Mouse (Mus musculus) CH12.LX (cell line): ENCODE measurements around the gene Amigo3.

Experiments used
- RCOR1 ChIP-seq: conservative IDR thresholded peaks from 2 replicates; pipeline ENCODE4 v1.6.1; 2012; ENCODE audit warnings: low read depth, mild to moderate bottlenecking, inconsistent platforms, low read length, improper control_type of control experiment
- TBP ChIP-seq: conservative IDR thresholded peaks from 2 replicates; pipeline ENCODE4 v1.6.1; 2011; ENCODE audit warnings: low read depth, low read length, improper control_type of control experiment

DNA sequence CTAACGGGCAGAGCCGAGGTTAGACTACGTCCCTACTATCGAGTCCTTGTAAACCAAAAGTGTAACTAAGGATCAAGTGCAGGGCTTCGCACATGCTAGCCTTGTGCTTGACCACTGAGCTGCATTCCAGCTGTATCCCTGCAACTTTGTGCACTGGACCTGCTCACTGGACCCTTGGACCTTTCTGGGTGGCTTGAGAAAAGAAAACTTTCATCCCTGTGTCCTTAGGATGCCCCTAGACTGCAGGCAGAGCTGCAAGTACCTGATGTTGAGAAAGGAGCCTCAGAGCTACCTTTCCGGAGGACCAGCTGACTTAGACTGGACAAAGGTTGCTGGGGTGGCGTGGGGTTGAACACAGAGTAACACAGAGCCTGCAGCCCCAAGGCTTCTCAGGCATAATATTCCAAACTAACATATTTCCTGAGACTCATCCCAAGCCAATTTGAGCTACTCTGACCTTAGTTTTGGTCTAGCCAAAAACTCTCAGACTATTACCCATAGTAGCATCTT is 37.7 kb downstream of the Amigo3 start:
- TF ChIP-seq TBP: no peak
- no peak for TF ChIP-seq RCOR1
